Mouse (Mus musculus) E14TG2a.4 (cell line): Measurements from ENCODE around the gene Zfp746.
A peak's percentile ranks its signal among the peaks of the same experiment; 100 is the strongest.

Experiments used
- H3K27me3 ChIP-seq: 2 replicates; pipeline ENCODE4 v1.6.1; 2014; ENCODE audit warnings: low read length, control low read depth; ENCODE audit not compliant: insufficient read depth
- H3K36me3 ChIP-seq: 2 replicates; pipeline ENCODE4 v1.6.1; 2014; ENCODE audit warnings: low read length, control low read depth; ENCODE audit not compliant: insufficient read depth
- H3K4me1 ChIP-seq: replicated peaks from 2 replicates; pipeline ENCODE4 v1.6.1; 2014; ENCODE audit warnings: low read depth, low read length, control low read depth
- H3K4me3 ChIP-seq: replicated peaks from 2 replicates; pipeline ENCODE4 v1.5.1; 2014; ENCODE audit warnings: mild to moderate bottlenecking, low read length
- H3K9me3 ChIP-seq: 2 replicates; pipeline ENCODE4 v1.6.1; 2014; ENCODE audit warnings: low read length, control low read depth
- CTCF ChIP-seq: conservative IDR thresholded peaks from 2 replicates; pipeline ENCODE4 v1.5.1; 2014; ENCODE audit warnings: low read length
- NANOG ChIP-seq: IDR thresholded peaks from 2 replicates; pipeline ENCODE4 v1.6.1; 2014; ENCODE audit warnings: borderline replicate concordance, low read length, mixed read lengths
- POU5F1 ChIP-seq: IDR thresholded peaks from 2 replicates; pipeline ENCODE4 v1.6.1; 2014; ENCODE audit warnings: low read length, borderline replicate concordance

The Zfp746 gene

DNA sequence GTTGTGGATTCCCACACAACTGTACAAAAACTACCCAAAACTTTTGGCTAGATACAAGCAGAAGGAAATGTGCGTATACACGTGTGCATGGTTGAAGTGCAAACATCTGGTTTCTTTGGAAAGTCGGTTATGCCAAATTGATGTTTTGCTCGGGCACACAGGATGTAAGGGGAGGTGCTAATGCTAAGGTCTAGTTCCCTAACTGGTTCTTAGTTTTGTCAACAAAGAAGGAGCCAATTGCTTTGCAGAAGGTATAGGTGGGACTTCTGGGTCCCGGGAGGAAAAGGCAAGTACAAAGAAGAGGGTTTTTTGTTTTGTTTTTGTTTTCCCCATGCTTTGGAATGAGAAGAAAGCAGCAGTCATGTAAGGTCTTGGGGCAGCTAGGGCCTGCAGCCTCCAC is 13.1 kb downstream of the Zfp746 start:
- Histone ChIP-seq H3K4me3 (no peak overlapping the region), H3K4me1 (no peaks in the 10 kb centered on the region), H3K27me3 (no peaks in the 10 kb centered on the region), H3K36me3 (peaks cover 75% of the 10 kb centered on the region), H3K9me3 (no peaks in the 10 kb centered on the region)
- TF ChIP-seq CTCF (no peak), NANOG (no peak), POU5F1 (no peak)

DNA sequence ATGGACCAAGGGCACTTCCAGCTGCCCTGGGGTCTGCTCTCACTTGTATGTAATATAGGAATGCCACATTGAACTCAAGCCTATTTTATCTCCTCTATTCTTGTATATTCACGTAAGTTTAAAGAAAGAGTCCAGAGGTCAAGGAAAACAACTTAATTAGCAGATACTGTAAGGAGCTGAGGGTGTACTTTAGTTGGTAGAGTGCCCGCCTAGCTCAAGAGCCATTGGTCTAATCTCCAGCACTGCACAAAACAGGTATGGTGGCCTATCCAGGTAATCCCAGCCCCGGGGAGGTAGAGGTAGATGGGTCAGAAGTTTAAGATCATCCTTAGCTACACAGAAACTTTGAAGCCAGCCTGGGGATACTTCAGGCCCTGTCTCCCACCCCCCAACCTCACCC is 18.9 kb downstream of the Zfp746 start:
- Histone ChIP-seq H3K4me1 (peaks cover 48% of the 10 kb centered on the region), H3K4me3 (no peak overlapping the region), H3K36me3 (peaks cover 53% of the 10 kb centered on the region), H3K9me3 (no peaks in the 10 kb centered on the region), H3K27me3 (no peaks in the 10 kb centered on the region)
- TF ChIP-seq POU5F1 (no peak), CTCF (no peak), NANOG (no peak)

DNA sequence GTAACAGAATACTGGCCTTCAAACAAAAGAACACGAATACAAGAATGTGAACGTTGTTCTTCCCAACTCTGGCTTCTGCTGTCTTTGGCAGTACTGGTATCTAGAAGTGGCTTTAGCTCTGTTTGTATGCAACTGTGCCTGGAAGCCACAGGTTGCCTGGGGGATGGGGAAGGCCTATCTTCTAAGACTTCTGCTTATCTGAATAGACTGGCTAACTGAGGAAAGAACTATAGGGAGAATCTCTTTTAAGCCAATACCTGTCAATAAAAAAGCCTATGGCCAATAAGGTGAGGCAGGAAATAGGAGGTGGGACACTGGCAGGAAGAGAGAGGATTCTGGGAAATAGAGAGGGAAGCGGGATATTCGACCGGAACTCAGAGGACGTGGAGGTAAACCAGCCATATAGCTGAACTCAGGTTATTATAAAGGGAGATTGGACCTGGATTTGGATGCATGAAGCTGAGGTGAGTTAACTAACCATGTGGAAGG is 20.8 kb downstream of the Zfp746 start:
- Histone ChIP-seq H3K36me3 (peaks cover 45% of the 10 kb centered on the region), H3K4me1 (peaks cover 50% of the 10 kb centered on the region), H3K27me3 (no peaks in the 10 kb centered on the region), H3K4me3 (peak overlapping the region; percentile 84), H3K9me3 (no peaks in the 10 kb centered on the region)
- TF ChIP-seq NANOG (no peak), CTCF (no peak), POU5F1 (no peak)

GRCm38 (mm10) chr6:48064451-48064850 is 21.9 kb downstream of the Zfp746 start:
- H3K27me3 ChIP-seq = no peaks in the 10 kb centered on the region
- peaks cover 50% of the 10 kb centered on the region for H3K4me1 ChIP-seq
- peaks cover 39% of the 10 kb centered on the region for H3K36me3 ChIP-seq
- H3K9me3 ChIP-seq = no peaks in the 10 kb centered on the region
- TF ChIP-seq POU5F1 (no peak), NANOG (no peak), CTCF (no peak)
- H3K4me3 ChIP-seq = peak overlapping the region; percentile 83

DNA sequence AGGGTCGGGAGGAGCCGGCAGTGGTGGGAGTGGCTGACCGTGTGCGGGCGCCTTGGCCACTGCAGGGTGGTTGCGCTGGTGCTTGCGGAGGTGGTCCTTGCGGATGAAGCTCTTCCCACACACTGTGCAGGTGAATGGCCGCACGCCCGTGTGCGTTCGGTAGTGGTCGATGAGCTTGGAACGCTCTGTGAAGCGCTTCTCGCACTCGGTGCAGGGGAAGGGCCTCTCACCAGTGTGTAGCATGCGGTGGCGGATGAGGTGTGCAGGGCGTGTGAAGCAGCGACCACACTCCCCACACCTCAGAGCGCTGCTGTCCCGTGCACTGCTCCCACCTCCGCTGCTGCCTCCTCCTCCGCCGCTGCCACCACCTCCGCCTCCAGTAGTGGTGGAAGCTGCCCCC is 22.5 kb downstream of the Zfp746 start:
- H3K9me3 ChIP-seq = no peaks in the 10 kb centered on the region
- H3K4me3 ChIP-seq = peak overlapping the region; percentile 83
- peaks cover 34% of the 10 kb centered on the region for H3K36me3 ChIP-seq
- H3K27me3 ChIP-seq = no peaks in the 10 kb centered on the region
- TF ChIP-seq NANOG (no peak), POU5F1 (no peak), CTCF (no peak)
- H3K4me1 ChIP-seq = peaks cover 50% of the 10 kb centered on the region

- no peak for TF ChIP-seq NANOG
- no peak for TF ChIP-seq POU5F1
- TF ChIP-seq CTCF = no peak
- H3K9me3 ChIP-seq = no peaks in the 10 kb centered on the region
- H3K36me3 ChIP-seq = peaks cover 12% of the 10 kb centered on the region
- no peak overlapping the region for H3K4me3 ChIP-seq
- 0 out of 2 replicates have a peak, but pooled peaks cover 2% of the 10 kb centered on the region for H3K27me3 ChIP-seq
- peaks cover 50% of the 10 kb centered on the region for H3K4me1 ChIP-seq
Measured at GRCm38 (mm10) chr6:48060895-48061294, 25.5 kb downstream of the Zfp746 start.

- peaks cover 12% of the 10 kb centered on the region for H3K36me3 ChIP-seq
- H3K4me3 ChIP-seq = no peak overlapping the region
- TF ChIP-seq NANOG (no peak), CTCF (no peak), POU5F1 (no peak)
- H3K9me3 ChIP-seq = no peaks in the 10 kb centered on the region
- peaks cover 48% of the 10 kb centered on the region for H3K4me1 ChIP-seq
- H3K27me3 ChIP-seq = 0 out of 2 replicates have a peak, but pooled peaks cover 2% of the 10 kb centered on the region
Measured at GRCm38 (mm10) chr6:48060421-48060820, 26.0 kb downstream of the Zfp746 start.

GRCm38 (mm10) chr6:48052136-48052535 is 34.3 kb downstream of the Zfp746 start:
- Histone ChIP-seq H3K27me3 (peaks cover 12% of the 10 kb centered on the region), H3K36me3 (no peaks in the 10 kb centered on the region), H3K9me3 (no peaks in the 10 kb centered on the region), H3K4me3 (no peak overlapping the region), H3K4me1 (peaks cover 24% of the 10 kb centered on the region)
- TF ChIP-seq NANOG (no peak), CTCF (no peak), POU5F1 (no peak)

DNA sequence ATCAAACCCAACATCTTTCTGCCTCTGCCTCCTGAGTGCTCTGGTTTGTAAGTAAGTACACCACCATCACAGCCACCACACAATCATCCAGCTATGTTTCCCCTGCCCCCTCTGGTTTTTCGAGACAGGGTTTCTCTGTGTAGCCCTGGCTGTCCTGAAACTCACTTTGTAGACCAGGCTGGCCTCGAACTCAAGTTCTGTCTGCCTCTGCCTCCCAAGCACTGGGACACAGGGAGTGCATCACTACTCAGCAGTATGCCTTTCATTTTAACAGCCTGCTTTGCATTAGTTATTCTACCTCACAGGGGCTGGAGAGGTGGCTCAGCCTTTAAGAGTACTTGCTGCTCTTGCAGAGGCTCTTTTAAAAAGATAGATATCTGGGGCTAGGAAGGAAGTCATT is 34.7 kb downstream of the Zfp746 start:
- Histone ChIP-seq H3K9me3 (no peaks in the 10 kb centered on the region), H3K4me1 (peaks cover 24% of the 10 kb centered on the region), H3K36me3 (no peaks in the 10 kb centered on the region), H3K27me3 (peaks cover 17% of the 10 kb centered on the region), H3K4me3 (no peak overlapping the region)
- TF ChIP-seq NANOG = no peak
